Mouse (Mus musculus) limb, embryonic 12.5 days (tissue): ENCODE measurements around the gene Nos1. TPM values are rescaled to one million over a fixed set of nuclear protein-coding genes. Genes with fewer than 3 reads are reported as not detected.
"Not testable (repeated sequence)": the region's sequence is repeated elsewhere in the genome, so short reads cannot be mapped to it uniquely, and the experiment has no call there.

Experiments
- ATAC-seq: fragments of 200-750 bp; cut with Nextera tagmentation; 2 replicates; pipeline ENCODE4 v1.8.0; 2017; ENCODE audit warnings: low read depth, moderate TSS enrichment; ENCODE audit not compliant: insufficient number of reproducible peaks, insufficient read depth, low FRiP score, low TSS enrichment
- H3K27ac ChIP-seq: fragments of 300-500 bp; sonication (generic); 2 replicates; pipeline ENCODE4 v1.5.1; 2016; ENCODE audit warnings: mild to moderate bottlenecking, moderate library complexity
- H3K27me3 ChIP-seq: fragments of 300-500 bp; sonication (generic); 2 replicates; pipeline ENCODE4 v1.6.1; 2016; ENCODE audit warnings: mild to moderate bottlenecking, moderate library complexity
- H3K36me3 ChIP-seq: fragments of 300-500 bp; sonication (generic); 2 replicates; pipeline ENCODE4 v1.6.1; 2016; ENCODE audit warnings: mild to moderate bottlenecking, moderate library complexity
- H3K4me1 ChIP-seq: fragments of 300-500 bp; sonication (generic); replicated peaks from 2 replicates; pipeline ENCODE4 v1.6.1; 2016
- H3K4me2 ChIP-seq: fragments of 300-500 bp; sonication (generic); 2 replicates; pipeline ENCODE4 v1.6.1; 2016; ENCODE audit warnings: mild to moderate bottlenecking, moderate library complexity
- H3K4me3 ChIP-seq: fragments of 300-500 bp; sonication (generic); replicated peaks from 2 replicates; pipeline ENCODE4 v1.5.1; 2016; ENCODE audit warnings: mild to moderate bottlenecking
- H3K9ac ChIP-seq: fragments of 300-500 bp; sonication (generic); replicated peaks from 2 replicates; pipeline ENCODE4 v1.6.1; 2016; ENCODE audit warnings: mild to moderate bottlenecking, moderate library complexity
- H3K9me3 ChIP-seq: fragments of 300-500 bp; sonication (generic); 2 replicates; pipeline ENCODE4 v1.6.1; 2016; ENCODE audit warnings: mild to moderate bottlenecking, moderate library complexity
- WGBS: fragments of 180-500 bp; shearing (Covaris S2); methylation state at CpG from one replicate; pipeline ENCODE4 v1.1.7; 2016; 5-methylcytosine and 5-hydroxymethylcytosine counted together
- polyA plus RNA-seq: library from polyadenylated mRNA; unstranded; fragments of >200 nt; fragmentation: Nextera tagmentation; extraction: Ambion mirVana; gene quantifications from 2 replicates; pipeline ENCODE4 v1.2.1, GENCODE M21; 2016

Nos1 gene
- polyA plus RNA-seq, 1 experiment from 2014 or later: 0.21 TPM

DNA sequence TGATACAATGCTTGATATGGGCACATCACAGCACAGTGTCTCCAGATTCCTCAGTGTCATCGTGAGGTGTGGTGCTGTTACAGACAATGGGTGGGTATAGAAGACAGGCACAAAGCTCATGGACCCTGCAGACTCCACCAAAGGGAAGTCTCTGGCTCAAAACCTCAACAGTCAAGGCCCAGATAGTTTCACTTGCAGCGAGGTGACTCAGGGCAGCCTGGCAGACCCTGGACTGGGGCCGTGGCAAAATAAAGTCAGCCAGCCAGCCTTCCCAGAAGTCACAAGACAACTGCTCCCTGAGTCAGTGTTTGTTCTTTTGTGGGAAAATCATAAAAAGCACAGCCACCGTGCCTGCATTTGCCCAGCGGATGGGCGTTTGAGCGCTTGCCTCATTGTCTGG, 93.4 kb downstream of the Nos1 start:
- Histone ChIP-seq H3K27ac (no peak overlapping the region), H3K36me3 (no peaks in the 10 kb centered on the region), H3K9ac (no peak overlapping the region), H3K4me2 (no peak overlapping the region), H3K27me3 (peaks cover 8% of the 10 kb centered on the region; the same call in 1 of the 2 replicates), H3K4me1 (no peaks in the 10 kb centered on the region), H3K9me3 (no peaks in the 10 kb centered on the region), H3K4me3 (no peak overlapping the region)
- no peak for ATAC-seq
- 85% methylated on average over 7 of the region's 7 CpGs for WGBS

DNA sequence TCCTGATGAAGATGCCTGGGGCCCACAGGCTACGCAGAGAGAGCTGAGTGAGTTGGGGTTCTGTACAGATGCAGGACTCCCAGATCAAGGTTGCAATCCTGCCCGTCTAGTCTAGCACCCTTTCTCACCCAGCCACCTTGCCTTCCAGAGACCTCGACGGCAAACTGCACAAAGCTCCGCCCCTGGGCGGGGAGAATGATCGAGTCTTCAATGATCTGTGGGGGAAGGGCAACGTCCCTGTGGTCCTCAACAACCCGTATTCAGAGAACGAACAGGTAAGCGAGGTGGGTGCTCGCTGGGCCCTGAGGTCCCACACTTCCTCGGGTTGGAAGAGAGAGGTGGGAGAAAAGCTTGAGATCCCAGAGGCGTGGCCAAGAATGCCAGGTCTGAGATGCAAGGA, 98.3 kb downstream of the Nos1 start:
- no peak overlapping the region for H3K4me3 ChIP-seq
- peaks cover 3% of the 10 kb centered on the region; the same call in 1 of the 2 replicates for H3K27me3 ChIP-seq
- no peak for ATAC-seq
- 41% methylated on average over 14 of the region's 14 CpGs for WGBS
- H3K9me3 ChIP-seq: 0 out of 2 replicates have a peak, but pooled peaks cover 7% of the 10 kb centered on the region
- H3K4me1 ChIP-seq: no peaks in the 10 kb centered on the region
- no peak overlapping the region for H3K9ac ChIP-seq
- H3K27ac ChIP-seq: no peak overlapping the region
- H3K36me3 ChIP-seq: no peaks in the 10 kb centered on the region
- H3K4me2 ChIP-seq: no peak overlapping the region

DNA sequence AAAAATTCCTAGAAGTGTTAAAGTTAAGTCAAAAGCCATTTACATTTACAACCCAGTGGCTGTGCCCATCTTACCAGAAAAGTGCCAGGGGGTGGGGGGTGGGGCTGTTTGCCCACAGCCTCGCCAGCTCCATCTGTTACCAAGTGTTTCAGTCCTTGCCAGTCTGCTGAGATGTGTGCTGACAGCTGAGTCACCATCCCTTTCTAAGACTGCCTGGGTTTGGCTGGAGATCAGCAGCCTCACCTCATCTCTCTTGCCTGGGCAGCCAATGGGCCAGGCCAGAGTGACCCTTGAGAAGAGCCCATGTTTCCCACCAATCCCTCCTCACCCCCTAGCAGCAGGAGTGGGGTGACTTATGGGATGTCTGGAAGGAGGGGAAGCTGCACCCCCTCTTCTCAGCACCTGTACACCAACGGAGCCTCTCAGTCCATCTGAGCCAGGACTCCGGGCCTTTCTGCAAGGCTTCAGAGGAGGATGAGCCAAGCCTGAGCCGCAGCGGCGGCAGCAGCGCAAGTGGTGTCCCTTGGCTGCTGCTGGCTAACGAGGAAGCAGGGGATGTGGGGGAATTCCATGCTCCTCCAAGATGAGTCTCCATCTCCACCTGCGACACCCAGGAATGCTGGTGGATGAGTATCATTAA, 100.2 kb downstream of the Nos1 start:
- no peak for ATAC-seq
- H3K36me3 ChIP-seq: no peaks in the 10 kb centered on the region
- H3K4me1 ChIP-seq: no peaks in the 10 kb centered on the region
- no peak overlapping the region for H3K27ac ChIP-seq
- H3K4me3 ChIP-seq: no peak overlapping the region
- WGBS: 87% methylated on average over 9 of the region's 9 CpGs
- 0 out of 2 replicates have a peak, but pooled peaks cover 7% of the 10 kb centered on the region for H3K9me3 ChIP-seq
- H3K27me3 ChIP-seq: peaks cover 3% of the 10 kb centered on the region; the same call in 1 of the 2 replicates
- H3K9ac ChIP-seq: no peak overlapping the region
- no peak overlapping the region for H3K4me2 ChIP-seq

GRCm38 (mm10) chr5:117882411-117882810, 101.6 kb downstream of the Nos1 start:
- H3K4me1 ChIP-seq, H3K9me3 ChIP-seq, H3K27me3 ChIP-seq, H3K4me2 ChIP-seq, H3K9ac ChIP-seq, H3K4me3 ChIP-seq, H3K36me3 ChIP-seq, ATAC-seq, H3K27ac ChIP-seq: not testable (repeated sequence)
- WGBS: 85% methylated on average over 1 of the region's 1 CpGs

DNA sequence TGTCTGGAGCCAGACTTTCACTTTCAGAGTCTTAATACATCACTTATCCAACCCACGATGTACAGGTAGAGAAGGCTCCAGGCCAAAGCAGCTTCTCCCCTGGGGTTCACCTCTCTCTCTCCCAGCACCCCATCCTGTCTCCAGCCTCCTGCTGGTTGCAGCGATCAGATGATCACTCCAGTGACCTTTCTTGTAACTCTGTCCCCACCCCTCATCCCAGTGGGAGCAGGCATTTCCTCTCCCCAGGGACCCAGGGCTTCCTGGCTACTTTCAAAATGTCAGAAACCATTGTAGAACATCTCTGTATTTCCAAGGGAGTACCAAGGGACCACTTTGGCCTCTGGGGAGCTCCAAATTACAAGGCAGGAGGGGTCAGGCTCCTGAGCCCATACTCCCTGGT, 104.2 kb downstream of the Nos1 start:
- Histone ChIP-seq H3K36me3 (no peaks in the 10 kb centered on the region), H3K27me3 (no peaks in the 10 kb centered on the region), H3K4me1 (no peaks in the 10 kb centered on the region), H3K27ac (no peak overlapping the region), H3K9ac (no peak overlapping the region), H3K4me2 (no peak overlapping the region), H3K4me3 (no peak overlapping the region), H3K9me3 (0 out of 2 replicates have a peak, but pooled peaks cover 7% of the 10 kb centered on the region)
- WGBS: 53% methylated on average over 2 of the region's 2 CpGs
- no peak for ATAC-seq

DNA sequence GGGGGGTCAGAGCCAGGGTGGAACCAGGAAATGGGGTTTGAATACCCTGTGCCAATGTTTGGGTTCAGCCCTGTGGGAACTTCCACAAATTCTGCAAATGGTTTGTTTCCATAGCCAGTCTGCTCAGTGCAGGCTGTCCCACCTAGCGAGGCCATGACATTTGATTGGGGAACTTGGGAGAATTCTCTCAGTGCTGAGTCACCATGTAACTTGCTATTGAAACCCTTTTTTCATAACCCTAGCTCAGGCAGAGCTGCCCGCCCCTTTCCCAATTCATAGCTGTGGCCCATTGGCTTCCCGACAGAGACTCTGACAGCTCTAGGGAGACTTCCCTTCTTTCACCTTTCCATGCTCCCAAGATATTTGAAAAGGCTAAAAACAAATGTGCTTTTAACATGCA, 107.3 kb downstream of the Nos1 start:
- 73% methylated on average over 3 of the region's 3 CpGs for WGBS

GRCm38 (mm10) chr5:117888946-117889345, 108.1 kb downstream of the Nos1 start:
- H3K4me2 ChIP-seq: no peak overlapping the region
- no peaks in the 10 kb centered on the region for H3K9me3 ChIP-seq
- H3K27ac ChIP-seq: no peak overlapping the region
- ATAC-seq: no peak
- H3K4me1 ChIP-seq: no peaks in the 10 kb centered on the region
- whole genome bisulfite sequencing: 60% methylated on average over 6 of the region's 6 CpGs
- no peaks in the 10 kb centered on the region for H3K36me3 ChIP-seq
- no peak overlapping the region for H3K9ac ChIP-seq
- H3K27me3 ChIP-seq: no peaks in the 10 kb centered on the region
- no peak overlapping the region for H3K4me3 ChIP-seq

More for the DNA sequence above, 107.3 kb downstream of the Nos1 start:
- Histone ChIP-seq H3K9ac (no peak overlapping the region), H3K27me3 (no peaks in the 10 kb centered on the region), H3K4me3 (no peak overlapping the region), H3K27ac (no peak overlapping the region), H3K4me2 (no peak overlapping the region), H3K4me1 (no peaks in the 10 kb centered on the region), H3K9me3 (no peaks in the 10 kb centered on the region), H3K36me3 (no peaks in the 10 kb centered on the region)
- ATAC-seq: no peak

DNA sequence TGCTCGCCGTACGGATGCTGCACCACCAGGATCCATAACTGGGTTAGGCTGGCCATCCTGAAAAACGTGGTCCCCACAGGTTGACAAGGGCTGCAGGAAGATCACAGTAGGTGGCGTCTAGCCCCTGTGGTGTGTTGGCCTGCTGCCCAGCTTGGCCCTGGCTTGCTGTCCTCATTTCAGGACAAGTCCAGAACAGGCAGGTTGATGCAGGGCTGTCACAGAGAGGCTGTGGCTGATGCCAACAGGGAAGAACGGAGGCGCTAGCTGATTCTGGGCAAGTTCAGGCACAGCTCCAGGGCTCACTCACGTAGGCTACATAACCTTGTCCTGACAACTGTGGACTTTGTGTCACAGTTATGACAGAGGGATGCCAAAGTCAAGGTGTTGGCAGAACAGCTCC, 108.7 kb downstream of the Nos1 start:
- 76% methylated on average over 8 of the region's 8 CpGs for WGBS
- no peak for ATAC-seq

GRCm38 (mm10) chr5:117890871-117891270, 110.0 kb downstream of the Nos1 start:
- H3K27me3 ChIP-seq: no peaks in the 10 kb centered on the region
- WGBS: 70% methylated on average over 8 of the region's 8 CpGs
- H3K4me3 ChIP-seq: no peak overlapping the region
- no peak overlapping the region for H3K9ac ChIP-seq
- no peak for ATAC-seq
- no peaks in the 10 kb centered on the region for H3K9me3 ChIP-seq
- no peaks in the 10 kb centered on the region for H3K4me1 ChIP-seq
- H3K27ac ChIP-seq: no peak overlapping the region
- H3K36me3 ChIP-seq: no peaks in the 10 kb centered on the region
- H3K4me2 ChIP-seq: no peak overlapping the region

More for the DNA sequence above, 108.7 kb downstream of the Nos1 start:
- H3K27me3 ChIP-seq: no peaks in the 10 kb centered on the region
- no peaks in the 10 kb centered on the region for H3K9me3 ChIP-seq
- no peak overlapping the region for H3K4me2 ChIP-seq
- H3K4me3 ChIP-seq: no peak overlapping the region
- no peaks in the 10 kb centered on the region for H3K36me3 ChIP-seq
- no peak overlapping the region for H3K27ac ChIP-seq
- no peak overlapping the region for H3K9ac ChIP-seq
- no peaks in the 10 kb centered on the region for H3K4me1 ChIP-seq

- no peak overlapping the region for H3K27ac ChIP-seq
- 91% methylated on average over 5 of the region's 5 CpGs for WGBS
- no peak for ATAC-seq
Observed at GRCm38 (mm10) chr5:117891545-117891944, 110.7 kb downstream of the Nos1 start.

DNA sequence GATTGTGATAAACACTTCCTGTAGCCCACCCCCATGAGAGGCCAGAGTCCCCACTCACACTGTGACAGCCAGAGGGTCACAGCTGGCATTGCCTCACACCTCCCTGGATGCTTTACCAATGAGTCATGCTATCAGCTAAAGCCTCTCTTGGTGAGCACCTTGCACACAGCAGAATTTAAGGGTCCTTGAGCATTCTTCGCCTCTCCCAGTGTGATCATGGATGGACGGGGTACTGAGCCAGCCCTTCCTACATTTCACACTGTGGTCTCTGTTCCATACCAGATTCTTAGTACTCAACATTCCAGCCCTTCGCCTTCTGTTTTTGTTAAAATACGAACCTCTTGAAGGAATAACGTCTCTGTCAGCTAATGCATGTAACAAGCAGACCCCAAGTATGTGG, 113.2 kb downstream of the Nos1 start:
- no peak for ATAC-seq
- H3K36me3 ChIP-seq: no peaks in the 10 kb centered on the region
- WGBS: 80% methylated on average over 5 of the region's 5 CpGs
- no peaks in the 10 kb centered on the region for H3K9me3 ChIP-seq
- H3K4me1 ChIP-seq: peaks cover 15% of the 10 kb centered on the region
- no peaks in the 10 kb centered on the region for H3K27me3 ChIP-seq
- H3K9ac ChIP-seq: no peak overlapping the region
- no peak overlapping the region for H3K27ac ChIP-seq
- no peak overlapping the region for H3K4me2 ChIP-seq
- no peak overlapping the region for H3K4me3 ChIP-seq

More at GRCm38 (mm10) chr5:117891545-117891944, 110.7 kb downstream of the Nos1 start:
- no peak overlapping the region for H3K4me2 ChIP-seq
- H3K36me3 ChIP-seq: no peaks in the 10 kb centered on the region
- no peak overlapping the region for H3K9ac ChIP-seq
- H3K4me3 ChIP-seq: no peak overlapping the region
- no peaks in the 10 kb centered on the region for H3K4me1 ChIP-seq
- H3K9me3 ChIP-seq: no peaks in the 10 kb centered on the region
- no peaks in the 10 kb centered on the region for H3K27me3 ChIP-seq
